Mouse (Mus musculus) 416B (cell line): Measurements from ENCODE around the gene Fam155a.
"Not testable (repeated sequence)": the region's sequence is repeated elsewhere in the genome, so short reads cannot be mapped to it uniquely, and the experiment has no call there.

Experiments used
- DNase-seq: peaks from one replicate; pipeline ENCODE4 v3.0.0; 2011; ENCODE audit warnings: low read depth

Fam155a gene

DNA sequence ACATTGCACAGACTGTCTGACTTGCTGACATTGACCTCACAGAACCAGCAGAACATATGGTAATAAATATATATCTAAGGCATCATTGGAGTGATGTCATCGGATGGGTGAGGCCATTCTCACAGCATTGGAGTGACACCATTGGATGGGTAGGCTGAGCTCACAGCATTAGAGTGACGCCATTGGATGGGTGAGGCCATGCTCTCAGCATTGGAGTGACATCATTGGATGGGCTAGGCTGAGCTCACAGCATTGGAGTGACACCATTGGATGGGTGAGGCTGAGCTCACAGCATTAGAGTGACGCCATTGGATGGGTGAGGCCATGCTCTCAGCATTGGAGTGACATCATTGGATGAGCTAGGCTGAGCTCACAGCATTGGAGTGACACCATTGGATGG lies 110.9 kb downstream of the Fam155a start:
- DNase-seq, result not testable (repeated sequence)

DNA sequence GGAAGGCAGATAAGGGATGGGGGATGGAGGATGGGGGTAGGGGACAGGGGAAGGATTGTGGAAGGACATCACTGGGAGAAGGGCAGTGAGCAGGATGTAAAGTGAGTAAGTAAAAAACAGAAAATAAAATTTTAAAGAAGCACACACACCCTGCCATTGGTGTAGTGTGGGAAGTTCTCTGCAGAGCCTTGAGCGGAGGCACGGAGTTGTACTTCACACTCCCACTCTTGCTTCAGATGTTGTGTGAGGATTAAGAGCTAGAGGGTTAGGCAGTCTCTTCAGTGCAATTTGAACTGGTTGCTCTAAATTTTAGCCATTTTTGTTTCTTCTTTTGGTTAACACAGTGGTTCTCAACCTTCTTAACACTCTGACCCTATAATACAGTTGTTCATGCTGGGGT lies 114.1 kb downstream of the Fam155a start:
- no peak for DNase-seq

DNA sequence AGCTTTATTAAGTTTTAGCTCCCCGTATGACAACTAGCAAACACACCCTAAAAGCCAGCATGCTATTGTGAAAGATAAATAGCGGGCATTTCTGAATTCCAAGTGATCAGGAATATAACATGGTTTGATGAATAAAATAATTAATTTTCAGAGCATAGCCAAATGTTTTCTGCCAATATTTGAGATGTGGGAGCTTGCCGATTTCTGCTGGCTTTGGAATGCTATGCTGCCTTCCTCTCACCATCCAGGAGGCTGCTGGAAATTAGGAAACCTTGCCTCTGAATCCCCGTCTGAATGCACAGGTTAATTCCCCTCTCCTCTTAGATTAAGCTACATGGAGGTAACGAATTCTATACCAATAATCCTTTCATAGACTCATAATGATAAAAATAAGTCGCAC lies 116.1 kb downstream of the Fam155a start:
- DNase-seq, result no peak

DNA sequence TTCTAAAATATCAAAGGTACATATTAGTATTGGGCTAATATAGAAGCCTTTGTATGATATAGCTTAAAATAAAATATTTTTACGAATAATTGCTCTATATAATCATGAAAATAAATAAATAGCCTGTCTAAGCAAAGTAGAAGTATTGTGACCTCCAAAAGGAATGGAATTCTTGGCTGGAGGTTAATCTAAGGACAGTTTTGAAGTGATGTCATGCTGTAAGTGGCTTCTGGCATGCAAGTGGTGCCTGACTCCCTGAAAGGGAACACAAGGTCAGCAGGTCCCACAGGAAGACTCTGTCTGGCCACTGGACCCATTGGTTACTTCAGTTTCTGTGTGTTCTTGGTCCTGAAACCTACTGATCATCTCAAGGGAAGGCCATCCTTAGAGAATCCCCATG lies 117.3 kb downstream of the Fam155a start:
- DNase-seq, result no peak

DNA sequence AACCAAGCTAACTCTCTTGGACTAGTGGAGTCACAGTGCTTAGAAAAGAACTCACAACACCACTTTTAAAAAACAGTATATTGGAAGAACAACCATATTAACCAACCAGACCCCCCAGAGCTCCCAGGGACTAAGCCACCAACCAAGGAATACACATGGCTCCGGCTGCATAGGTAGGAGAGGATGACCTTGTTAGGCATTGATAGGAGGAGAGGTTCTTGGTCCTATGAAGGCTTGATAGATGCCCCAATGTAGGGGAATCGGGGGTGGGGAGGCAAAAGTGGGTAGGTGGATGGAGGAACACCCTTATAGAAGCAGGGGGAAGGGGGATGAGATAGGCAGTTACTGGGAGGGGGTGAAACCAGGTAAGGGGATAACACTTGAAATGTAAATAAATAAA lies 132.8 kb downstream of the Fam155a start:
- DNase-seq, result no peak

DNA sequence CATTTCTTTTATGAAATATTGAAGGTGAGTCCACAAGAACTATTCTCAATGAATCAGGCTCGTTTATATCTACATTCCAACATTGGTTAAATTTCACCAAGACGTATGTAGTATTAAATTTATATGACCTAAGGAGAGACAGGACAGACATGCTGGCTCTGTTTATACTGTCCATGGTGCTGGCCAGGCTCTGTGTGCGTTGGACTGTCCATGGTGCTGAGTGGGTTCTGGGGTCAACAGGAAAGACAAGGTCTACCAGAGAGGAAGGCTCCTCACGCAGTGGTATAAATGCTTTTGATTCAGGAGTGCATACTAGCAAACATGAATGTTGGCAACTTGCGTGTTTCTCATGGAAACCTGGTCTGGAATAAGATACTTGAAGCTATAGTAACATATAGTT lies 135.7 kb downstream of the Fam155a start:
- DNase-seq, result no peak

DNA sequence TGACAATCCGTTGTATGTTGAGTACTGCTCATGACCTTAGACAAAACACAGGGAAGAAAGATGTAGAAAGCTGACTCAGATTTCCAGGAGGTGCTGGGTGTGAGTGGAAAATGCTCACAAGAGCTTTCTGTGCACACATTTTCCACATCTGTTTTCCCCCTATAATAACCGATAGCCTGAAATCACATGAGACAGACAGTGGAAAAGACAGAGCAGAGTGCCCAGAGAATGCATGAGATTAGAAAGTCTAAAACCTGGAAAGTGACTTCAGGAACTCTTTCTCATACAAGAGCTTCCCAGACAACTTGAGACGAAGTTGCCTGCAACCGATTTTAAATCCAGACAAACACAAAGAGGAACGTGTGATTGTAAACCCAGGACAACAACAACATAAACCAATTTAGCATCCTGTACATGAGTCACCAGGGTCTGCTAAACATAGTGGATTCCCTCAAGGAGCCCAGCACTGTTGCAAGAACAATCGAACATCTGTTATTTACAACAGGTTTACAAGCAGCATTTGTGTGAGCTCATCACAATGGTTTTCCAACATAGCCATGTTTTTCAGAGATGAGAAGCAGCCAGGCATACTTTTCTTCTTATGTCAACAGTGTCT lies 163.8 kb downstream of the Fam155a start:
- DNase-seq, result no peak

DNA sequence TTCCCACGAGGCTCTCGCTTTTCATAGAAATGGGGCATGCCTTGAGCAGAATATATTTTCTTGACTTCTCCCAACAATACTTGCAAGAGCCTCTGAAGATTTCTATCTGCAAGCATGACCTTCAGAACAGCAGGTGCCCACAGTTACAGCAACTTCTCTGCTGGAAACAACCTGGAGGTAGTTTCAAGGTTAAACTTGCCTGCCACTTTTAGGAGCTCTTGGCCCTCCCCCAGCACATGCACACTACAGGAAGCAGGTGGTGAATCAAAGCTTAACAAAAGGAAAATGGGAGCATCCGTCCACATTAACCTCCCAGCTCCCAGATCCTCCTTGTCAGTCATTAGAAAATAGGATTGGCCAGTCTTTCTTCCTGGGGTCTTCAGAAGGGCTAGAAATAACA lies 175.0 kb downstream of the Fam155a start:
- DNase-seq, result no peak

DNA sequence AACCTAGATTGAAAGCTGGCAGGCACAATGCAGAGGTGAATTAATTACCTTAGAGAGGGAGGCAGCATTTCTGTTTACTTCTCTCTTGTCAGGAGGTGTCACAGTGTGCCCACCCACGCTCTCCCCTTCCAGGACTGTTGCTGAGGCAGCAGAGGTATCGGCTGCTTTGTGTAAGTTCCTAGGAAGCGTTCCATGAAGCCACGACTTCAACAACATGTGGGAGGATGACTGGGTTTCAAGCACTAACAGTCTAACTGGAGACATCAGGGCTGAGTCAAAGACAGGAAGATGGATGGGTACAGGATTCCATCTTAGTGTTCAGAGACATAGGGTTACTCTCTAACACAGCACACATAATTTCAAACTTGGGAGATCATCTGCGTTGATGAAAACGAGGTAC lies 189.1 kb downstream of the Fam155a start:
- no peak for DNase-seq

DNA sequence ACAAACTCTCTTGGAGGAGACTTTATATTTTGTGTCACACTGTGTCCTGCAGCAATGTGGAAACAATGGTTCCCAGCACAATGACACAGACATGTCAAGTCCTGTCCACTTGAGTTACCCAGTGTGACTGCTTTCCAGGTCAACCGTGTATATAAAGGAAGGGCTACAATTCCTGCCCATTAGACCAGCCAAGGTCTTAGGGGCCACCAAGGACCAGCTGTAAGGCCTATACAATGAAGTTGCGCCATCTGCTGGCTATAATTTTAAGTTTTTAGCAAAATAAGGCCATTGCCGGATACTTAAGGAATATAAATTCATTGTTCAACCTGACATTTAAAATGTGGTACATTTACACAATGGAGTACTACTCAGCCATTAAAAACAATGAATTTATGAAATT lies 190.8 kb downstream of the Fam155a start:
- DNase-seq, result peak; percentile 43

DNA sequence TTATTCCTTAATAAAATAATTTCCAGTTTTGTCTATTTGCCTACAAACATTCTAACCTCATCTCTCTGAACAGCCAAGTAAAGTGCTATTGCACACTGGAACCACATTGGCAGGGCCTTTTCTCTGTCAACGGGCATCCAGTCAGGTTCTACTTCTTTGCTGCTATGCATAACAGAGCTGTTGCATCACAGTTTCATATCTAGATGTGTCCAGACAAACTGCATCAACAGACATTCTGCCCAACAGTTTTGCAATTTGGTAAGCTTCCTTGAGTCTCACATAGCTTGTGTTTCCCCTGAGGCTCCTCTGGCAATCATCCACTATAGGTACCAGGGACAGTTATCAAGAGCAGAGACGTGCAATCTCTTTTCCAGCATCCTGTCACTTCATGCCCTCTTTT lies 199.0 kb downstream of the Fam155a start:
- DNase-seq, result peak; percentile 66

DNA sequence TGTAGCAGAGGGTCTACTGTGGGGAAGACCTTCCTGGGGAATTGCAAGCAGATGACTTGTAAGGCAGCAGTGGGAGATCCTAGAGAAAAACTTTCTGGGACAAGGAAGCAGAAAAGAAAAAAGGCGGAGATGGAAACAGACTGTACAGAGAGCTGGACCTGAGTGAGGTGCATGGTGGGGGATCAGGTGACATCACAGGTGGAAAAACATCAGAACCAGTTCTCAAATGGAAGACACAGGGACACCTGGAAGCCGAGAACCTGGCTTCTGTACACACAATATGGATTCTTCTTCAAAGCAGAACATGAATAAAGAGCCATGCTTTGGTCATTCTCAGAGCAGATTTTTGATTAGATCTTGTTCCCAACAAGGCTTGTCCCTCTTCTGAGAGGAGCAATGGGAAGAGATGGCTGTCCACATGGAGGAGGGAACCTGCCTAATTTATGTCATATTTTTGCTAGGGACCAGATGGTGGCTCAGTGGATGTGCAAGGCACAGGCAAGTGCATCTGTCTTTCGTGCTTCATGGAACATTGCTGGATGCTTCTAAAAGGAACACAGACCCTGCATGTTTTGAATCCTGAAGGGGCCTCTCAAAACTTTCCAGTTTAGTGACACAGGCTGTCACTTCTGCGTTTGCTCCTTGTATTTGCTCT lies 201.3 kb downstream of the Fam155a start:
- DNase-seq, result no peak

DNA sequence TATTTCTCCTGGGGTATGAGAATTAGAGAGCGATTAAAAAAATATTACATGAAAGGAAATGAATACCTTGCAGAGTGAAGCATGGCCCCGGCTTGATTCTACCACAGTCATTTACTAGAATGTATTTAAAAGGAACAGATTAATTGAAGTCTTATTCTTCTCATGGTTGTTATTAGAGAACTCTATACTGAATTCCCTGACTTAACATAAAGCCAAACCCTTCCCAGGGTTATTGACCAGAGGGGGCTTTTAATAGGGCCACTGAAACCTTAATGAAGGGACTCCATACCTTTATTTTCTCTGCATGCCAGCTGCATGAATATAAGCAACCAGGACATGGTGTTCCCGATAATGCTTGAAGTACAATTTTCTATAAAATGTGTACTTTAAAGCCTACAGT lies 221.8 kb downstream of the Fam155a start:
- DNase-seq, result no peak

DNA sequence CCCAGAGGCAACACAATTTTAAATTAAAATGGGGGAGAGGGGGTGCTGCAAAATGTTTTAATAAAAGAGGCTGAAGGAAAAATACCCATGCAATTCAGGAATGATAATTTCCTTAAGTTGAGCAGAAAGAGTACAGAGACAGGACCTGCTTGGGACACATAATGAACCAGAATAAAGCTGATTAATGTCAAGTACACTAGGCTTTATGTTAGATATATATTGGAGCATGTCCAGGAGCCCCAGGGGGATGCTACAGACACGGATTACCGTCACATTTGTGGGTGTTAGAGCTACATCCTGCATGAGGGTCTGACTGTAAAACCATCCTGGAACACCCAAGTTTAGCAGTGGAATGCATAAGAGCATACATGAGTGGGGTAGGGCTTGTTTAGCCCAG lies 223.4 kb downstream of the Fam155a start:
- no peak for DNase-seq

DNA sequence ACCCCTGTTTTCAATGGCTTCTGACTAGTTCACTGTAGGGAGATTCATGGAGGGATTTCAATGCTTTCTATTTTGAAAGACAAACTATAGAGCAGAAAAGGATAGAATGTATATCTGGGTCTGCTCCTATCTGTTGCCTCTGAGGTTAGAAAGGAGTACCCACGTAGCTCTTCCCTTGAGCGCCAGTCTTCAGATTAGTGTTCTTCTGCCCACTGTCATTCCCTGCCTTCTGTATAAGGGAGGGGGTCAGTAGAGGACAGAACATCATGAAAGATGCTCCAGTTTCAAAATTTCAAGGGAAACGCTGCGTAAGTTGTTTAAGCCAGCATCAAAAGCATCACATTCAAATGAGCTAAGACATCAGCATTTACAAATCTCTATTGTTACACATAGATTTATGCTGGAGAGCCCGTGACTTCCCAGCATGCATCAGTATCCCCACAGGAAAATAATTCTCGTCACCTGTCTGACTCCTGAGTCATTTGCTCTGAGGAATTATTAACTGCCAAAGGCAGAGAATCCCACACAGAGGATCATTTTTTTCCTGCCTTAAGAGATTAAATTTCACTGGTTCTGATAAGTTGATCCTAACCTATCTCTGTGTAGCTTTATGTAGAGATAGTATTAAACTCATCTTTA lies 223.9 kb downstream of the Fam155a start:
- no peak for DNase-seq

DNA sequence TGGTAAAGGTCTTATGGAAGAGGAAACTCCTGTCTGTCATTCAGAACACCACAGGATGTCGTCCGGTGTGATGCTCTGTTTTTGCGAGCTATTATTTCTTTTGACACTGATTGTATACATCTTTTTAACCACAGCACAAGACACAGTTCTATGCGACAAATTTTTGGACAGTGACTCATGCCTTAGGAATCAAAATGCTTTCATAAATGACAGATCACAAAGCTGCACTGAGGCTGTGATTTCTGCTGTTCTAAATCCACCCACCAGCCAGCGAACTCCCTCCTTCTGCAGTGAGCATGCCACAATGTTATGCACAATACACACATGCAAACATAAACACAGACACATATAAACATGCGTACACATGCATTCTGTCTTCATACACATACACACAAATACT lies 224.5 kb downstream of the Fam155a start:
- DNase-seq, result no peak

DNA sequence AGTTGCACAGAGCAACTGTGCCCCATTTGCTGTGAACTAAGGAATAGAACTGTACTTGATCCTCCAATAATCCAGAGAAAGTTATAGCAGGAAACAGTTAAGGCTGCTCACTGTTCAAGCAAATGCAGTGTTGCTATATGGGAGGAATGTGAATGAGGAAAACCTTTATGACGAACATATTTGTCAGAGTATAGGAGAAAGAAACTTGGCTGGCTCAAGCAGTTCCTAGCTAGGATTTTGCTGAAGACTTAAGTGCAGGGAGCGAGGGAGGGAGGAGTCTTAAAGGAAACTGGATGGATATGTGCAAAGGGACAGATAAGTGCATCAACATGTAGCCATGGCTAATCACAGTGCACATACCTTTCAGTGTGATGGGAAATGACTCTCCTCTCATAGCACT lies 225.3 kb downstream of the Fam155a start:
- DNase-seq, result no peak

DNA sequence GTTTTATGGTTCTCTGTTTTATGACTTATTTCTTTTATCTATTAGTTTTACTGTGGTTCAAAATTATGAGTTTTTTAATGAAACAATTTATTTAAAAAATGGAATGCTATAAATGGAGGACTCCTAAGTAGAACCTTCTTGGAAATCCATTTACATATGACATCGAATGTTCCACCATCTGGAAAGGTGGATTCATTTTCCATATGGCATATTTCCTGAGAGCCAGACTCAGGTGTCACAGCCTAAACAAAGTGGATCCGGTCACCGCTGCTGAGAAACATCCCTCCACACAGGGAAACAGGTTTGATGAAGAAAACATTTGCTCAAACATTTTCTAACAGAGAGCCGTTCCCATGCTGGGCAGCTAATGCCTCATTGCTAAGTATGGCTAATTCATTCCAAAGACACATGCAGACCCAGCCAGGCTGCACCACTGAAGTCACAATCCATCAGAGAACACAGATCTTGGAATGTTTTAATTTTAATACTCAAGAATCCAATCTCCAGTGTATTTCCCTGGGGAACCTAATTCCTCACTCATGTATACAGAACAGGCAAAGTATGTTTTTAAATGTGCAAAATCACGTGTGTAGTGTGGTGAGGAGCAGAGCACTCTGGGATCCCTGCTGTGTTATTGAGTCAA lies 235.1 kb downstream of the Fam155a start:
- DNase-seq, result no peak

DNA sequence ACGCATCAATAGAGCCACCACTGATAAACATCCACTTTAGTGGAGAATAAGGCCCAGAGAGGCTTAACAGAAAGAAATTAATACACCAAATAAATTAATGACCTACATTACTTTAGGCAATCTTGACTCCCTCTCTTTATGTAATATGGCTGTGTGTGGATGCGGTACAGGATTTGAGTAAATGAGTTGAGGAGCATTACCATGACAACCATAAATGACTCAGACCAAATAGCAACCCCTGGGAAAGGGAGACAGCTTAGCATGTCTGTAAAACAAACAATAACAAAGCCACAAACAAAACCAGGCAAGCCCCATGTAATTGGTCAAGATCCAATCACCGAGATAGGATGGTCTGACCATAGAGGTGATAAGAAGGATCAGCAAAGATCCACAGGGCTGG lies 244.4 kb downstream of the Fam155a start:
- no peak for DNase-seq

DNA sequence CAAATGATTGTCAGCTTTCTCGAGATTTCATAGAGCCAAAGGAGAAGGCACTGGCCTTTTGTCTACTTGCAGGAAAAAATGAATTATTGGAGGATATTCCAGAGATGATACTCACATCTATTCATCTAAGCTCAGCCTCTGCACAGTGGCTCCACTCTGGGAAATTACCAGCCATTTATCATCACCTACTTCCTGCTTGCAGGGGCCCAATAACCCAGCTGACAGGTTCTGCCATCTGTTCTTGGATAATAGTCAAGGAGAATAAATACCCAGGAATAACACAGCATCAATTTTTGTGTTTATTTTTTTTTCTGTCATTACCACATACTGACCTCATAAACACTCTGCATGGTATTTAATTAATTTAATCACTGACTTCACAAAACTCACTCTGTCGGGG lies 249.4 kb downstream of the Fam155a start:
- no peak for DNase-seq

DNA sequence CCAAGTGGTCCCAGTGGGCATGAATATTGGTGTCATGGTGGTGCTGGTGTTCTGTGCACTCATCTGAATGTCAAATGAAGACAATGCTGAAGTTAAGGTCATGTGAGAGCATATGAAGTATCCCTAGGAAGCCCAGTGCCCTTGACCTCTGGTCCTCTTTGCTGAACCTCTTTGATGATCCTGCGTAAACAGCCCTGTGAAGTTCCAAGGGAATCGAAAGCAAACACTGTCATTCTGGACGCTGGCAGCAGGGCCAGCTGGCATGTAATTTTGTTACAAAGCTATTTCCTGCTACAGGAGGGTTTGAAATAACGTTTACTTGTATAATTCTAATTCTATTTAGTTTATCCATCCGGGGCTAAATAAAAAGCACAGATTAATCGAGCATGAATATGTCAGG lies 270.2 kb downstream of the Fam155a start:
- DNase-seq, result no peak

DNA sequence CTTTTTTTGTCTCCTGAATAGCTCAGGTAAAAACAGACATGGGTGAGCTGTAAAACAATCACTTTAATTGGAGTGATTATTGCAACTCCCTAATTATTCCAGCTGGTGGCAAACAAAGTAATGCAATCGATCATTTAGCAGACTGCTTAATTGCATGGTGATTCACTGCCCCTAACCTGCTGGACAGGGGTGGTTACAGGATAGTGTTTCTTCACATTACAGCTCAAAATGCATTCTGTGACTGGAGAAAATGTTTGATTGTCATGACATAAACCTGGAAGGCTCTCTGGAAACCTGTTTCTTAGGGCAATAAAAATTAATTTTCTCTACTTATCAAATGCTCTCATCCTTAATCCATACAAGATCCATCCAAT lies 276.7 kb downstream of the Fam155a start:
- no peak for DNase-seq

DNA sequence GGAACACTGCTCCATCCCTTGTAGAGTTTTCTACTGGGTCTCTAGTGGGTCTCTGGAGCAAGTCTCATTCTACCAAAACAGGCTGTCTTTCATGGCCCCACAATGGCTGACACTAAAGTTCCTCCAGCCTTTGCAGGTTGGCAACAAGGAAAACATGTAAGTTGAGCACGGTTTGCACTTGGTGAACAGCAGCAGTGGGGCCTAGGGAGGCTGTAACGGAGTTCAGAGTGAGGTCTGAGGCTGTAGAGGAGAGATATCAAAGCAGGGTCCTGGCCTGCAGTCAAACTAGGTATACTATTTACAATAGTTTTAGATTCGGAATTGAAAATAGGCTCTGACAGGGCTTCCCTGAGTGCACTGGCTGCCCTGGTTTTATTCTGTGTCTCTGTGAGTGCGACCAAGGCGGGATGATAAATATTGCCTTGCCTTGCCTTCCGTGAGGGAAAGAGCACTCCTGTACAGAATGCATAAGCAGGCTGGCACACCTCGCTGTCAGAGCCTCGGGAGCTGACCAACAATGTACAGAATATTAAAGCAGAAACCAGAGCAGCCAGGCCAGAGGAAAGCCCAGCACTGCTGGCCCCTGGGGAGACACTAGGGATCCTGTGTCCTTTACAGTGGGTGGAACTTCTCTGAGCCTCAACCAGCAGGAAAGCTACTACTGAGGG lies 277.3 kb downstream of the Fam155a start:
- no peak for DNase-seq
